Mouse (Mus musculus) lung, adult 2 months (tissue): Measurements from ENCODE around the gene Bptf.
"Not testable (repeated sequence)": the region's sequence is repeated elsewhere in the genome, so short reads cannot be mapped to it uniquely, and the experiment has no call there.

Experiments used
- CTCF ChIP-seq: fragments of 200-500 bp; IDR thresholded peaks from 2 replicates; pipeline ENCODE4 v1.5.1; 2011; ENCODE audit warnings: mild to moderate bottlenecking, low read length, control low read depth; ENCODE audit not compliant: insufficient read depth
- POLR2A ChIP-seq: fragments of 200-500 bp; IDR thresholded peaks from 2 replicates; pipeline ENCODE4 v1.6.1; 2011; ENCODE audit warnings: low read depth, mild to moderate bottlenecking, control low read depth, low read length, borderline replicate concordance; ENCODE audit errors: extremely low read depth

DNA sequence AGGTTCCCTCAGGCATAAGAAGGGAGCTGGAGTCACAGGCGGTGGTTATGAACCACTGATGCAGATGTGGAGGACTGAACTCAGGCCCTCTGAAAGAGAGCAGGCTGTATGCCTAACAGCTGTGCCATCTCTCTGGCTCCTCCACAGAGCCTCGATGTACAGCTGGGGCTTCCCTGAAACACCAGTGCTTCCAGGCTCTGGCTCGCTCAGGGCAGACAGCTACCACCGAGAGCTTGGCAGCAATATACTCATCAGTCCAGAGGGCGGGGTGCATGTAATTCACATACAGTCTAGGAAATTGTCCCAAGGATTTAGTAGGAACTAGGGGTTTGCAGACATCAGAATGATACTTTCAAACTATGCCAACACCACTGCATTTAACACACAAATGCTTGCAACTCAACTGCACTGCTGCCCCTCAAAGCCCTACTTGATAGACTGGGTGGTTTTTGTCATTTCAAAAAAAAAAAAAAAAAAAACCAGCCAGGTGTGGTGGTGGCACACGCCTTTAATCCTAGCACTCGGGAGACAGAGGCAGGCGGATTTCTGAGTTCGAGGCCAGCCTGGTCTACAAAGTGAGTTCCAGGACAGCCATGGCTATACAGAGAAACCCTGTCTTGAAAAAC is 145.8 kb downstream of the Bptf start:
- not testable (repeated sequence) for TF ChIP-seq POLR2A, CTCF
